In the genomic region with DNA sequence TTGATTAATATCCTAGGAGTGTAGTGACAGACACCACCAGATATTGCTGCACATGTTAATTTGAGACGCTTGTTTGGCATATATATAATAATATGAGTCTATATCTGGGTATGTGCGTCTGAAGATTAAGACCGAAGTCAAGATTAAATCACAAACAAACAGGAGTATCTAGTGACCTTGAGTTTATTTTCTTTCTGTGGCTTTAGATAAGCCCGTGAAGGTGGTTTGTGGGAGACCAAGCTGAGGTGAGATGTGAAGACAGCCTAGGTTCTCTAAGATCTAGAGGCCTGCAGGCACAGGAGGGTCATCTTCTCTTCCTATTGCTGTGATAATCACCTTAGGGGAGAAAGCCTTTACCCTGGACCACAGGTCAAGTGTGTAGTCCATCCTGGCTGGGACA, we compare ENCODE assay signal across 30 mouse cellular contexts. TPM values are rescaled to one million over a fixed set of nuclear protein-coding genes. Genes with fewer than 3 reads are reported as not detected.
A peak's percentile ranks its signal among the peaks of the same experiment; 100 is the strongest.
DNase-seq lines count a peak whose midpoint lies in the region; ATAC-seq and TF ChIP-seq lines count a peak whose summit lies in the region.
"Had no signal": no experiment of that assay in that cellular context is flagged by ENCODE, and none has a peak within 500 bp of the region (broad histone marks: within the 10 kb centered on the region; RNA-seq: fewer than 3 reads in every experiment).

No protein-coding gene starts in this region.

- peak overlapping the region; percentile 14; the same call in 1 of the 2 replicates for H3K4me2 ChIP-seq in heart, embryonic 11.5 days
- H3K4me2 ChIP-seq in liver, embryonic 14.5 days (ENCODE audit: low read depth) = peak overlapping the region; percentile 84
- no peak overlapping the region for H3K4me2 ChIP-seq in forebrain, embryonic 14.5 days (ENCODE audit: low read length)
- no peak overlapping the region for H3K4me2 ChIP-seq in hindbrain, embryonic 13.5 days
- H3K4me2 ChIP-seq: forebrain, embryonic 13.5 days; hindbrain, embryonic 15.5 days; limb, embryonic 12.5 days; midbrain, embryonic 15.5 days; neural tube, embryonic 15.5 days; stomach, embryonic 15.5 days had no signal

- H3K36me3 ChIP-seq in heart, embryonic 11.5 days (ENCODE audit: control insufficient read depth, insufficient read depth, low read length) = no peaks in the 10 kb centered on the region
- no peaks in the 10 kb centered on the region for H3K36me3 ChIP-seq in thymus, adult 2 months (ENCODE audit: control insufficient read depth, insufficient read depth, low read length)
- no peaks in the 10 kb centered on the region for H3K36me3 ChIP-seq in liver, embryonic 14.5 days (replicated peaks; ENCODE audit: control insufficient read depth, insufficient read depth, low read depth)
- no peaks in the 10 kb centered on the region for H3K36me3 ChIP-seq in forebrain, embryonic 14.5 days (ENCODE audit: control insufficient read depth, insufficient read depth, low read length)
- no peaks in the 10 kb centered on the region for H3K36me3 ChIP-seq in hindbrain, embryonic 13.5 days
- H3K36me3 ChIP-seq: hindbrain, embryonic 15.5 days; limb, embryonic 12.5 days; midbrain, embryonic 10.5 days; midbrain, embryonic 15.5 days; neural tube, embryonic 15.5 days; stomach, embryonic 15.5 days had no signal

- TF ChIP-seq POLR2A in thymus, adult 2 months (IDR thresholded peaks at IDR 0.05; ENCODE audit: control insufficient read depth, extremely low read depth, insufficient read depth, low read length, poor library complexity) = no peak

- H3K27ac ChIP-seq in heart, embryonic 11.5 days (ENCODE audit: low read depth, low read length) = no peak overlapping the region
- H3K27ac ChIP-seq in thymus, adult 2 months (ENCODE audit: control insufficient read depth, insufficient read depth, low read length) = 0 out of 2 replicates have a peak overlapping the region, but pooled peaks have one; percentile 0
- peak overlapping the region; percentile 55 for H3K27ac ChIP-seq in liver, embryonic 14.5 days
- no peak overlapping the region for H3K27ac ChIP-seq in forebrain, embryonic 14.5 days (ENCODE audit: low read depth, low read length)
- H3K27ac ChIP-seq in hindbrain, embryonic 13.5 days = no peak overlapping the region; the same call in 1 of the 2 replicates
- H3K27ac ChIP-seq: forebrain, embryonic 13.5 days; gastrocnemius, adult 2 months; hindbrain, embryonic 15.5 days; layer of hippocampus, adult 2 months; left cerebral cortex, adult 2 months; limb, embryonic 12.5 days; midbrain, embryonic 10.5 days; midbrain, embryonic 15.5 days; neural tube, embryonic 15.5 days; stomach, embryonic 15.5 days had no signal

- no peak overlapping the region for H3K9ac ChIP-seq in heart, embryonic 11.5 days (ENCODE audit: low read depth, low read length)
- peak overlapping the region; percentile 50 for H3K9ac ChIP-seq in liver, embryonic 14.5 days (replicated peaks)
- no peak overlapping the region for H3K9ac ChIP-seq in forebrain, embryonic 14.5 days (ENCODE audit: low read length)
- H3K9ac ChIP-seq in hindbrain, embryonic 13.5 days = no peak overlapping the region
- H3K9ac ChIP-seq: forebrain, embryonic 13.5 days; hindbrain, embryonic 15.5 days; limb, embryonic 12.5 days; midbrain, embryonic 15.5 days; neural tube, embryonic 15.5 days; stomach, embryonic 15.5 days had no signal

- 37% methylated on average over 4 of the region's 4 CpGs for WGBS in heart, embryonic 11.5 days (ENCODE audit: insufficient replicate concordance)
- WGBS in thymus, adult 2 months = 68% methylated on average over 4 of the region's 4 CpGs
- 7% methylated on average over 4 of the region's 4 CpGs for WGBS in liver, embryonic 14.5 days (ENCODE audit: insufficient replicate concordance)
- WGBS in forebrain, embryonic 14.5 days = 89% methylated on average over 4 of the region's 4 CpGs
- 86% methylated on average over 4 of the region's 4 CpGs for WGBS in hindbrain, embryonic 13.5 days

- no peaks in the 10 kb centered on the region for H3K27me3 ChIP-seq in heart, embryonic 11.5 days (ENCODE audit: control insufficient read depth, insufficient read depth, low read length)
- no peaks in the 10 kb centered on the region for H3K27me3 ChIP-seq in thymus, adult 2 months (ENCODE audit: control insufficient read depth, insufficient read depth, low read length)
- H3K27me3 ChIP-seq in liver, embryonic 14.5 days (ENCODE audit: control insufficient read depth, insufficient read depth, low read length) = no peaks in the 10 kb centered on the region
- no peaks in the 10 kb centered on the region for H3K27me3 ChIP-seq in forebrain, embryonic 14.5 days (replicated peaks; ENCODE audit: control insufficient read depth, insufficient read depth, low read length)
- H3K27me3 ChIP-seq in hindbrain, embryonic 13.5 days = no peaks in the 10 kb centered on the region
- H3K27me3 ChIP-seq: forebrain, embryonic 13.5 days; hindbrain, embryonic 15.5 days; limb, embryonic 12.5 days; midbrain, embryonic 15.5 days; neural tube, embryonic 15.5 days; Patski; stomach, embryonic 15.5 days had no signal

- ATAC-seq in heart, embryonic 11.5 days (replicated peaks; ENCODE audit: insufficient number of reproducible peaks, low FRiP score, low TSS enrichment) = no peak
- 0 out of 2 replicates have a peak, but pooled peaks have one; percentile 1 for ATAC-seq in liver, embryonic 14.5 days (ENCODE audit: insufficient read depth)
- no peak for ATAC-seq in forebrain, embryonic 14.5 days
- no peak for ATAC-seq in hindbrain, embryonic 13.5 days (ENCODE audit: low FRiP score)
- ATAC-seq: forebrain, embryonic 13.5 days; inflammation-experienced regulatory T-cells, adult 6 months; lung, postnatal 0 days; midbrain, embryonic 15.5 days; Patski had no signal

- no peaks in the 10 kb centered on the region for H3K9me3 ChIP-seq in heart, embryonic 11.5 days (replicated peaks; ENCODE audit: control insufficient read depth, low read length)
- no peaks in the 10 kb centered on the region for H3K9me3 ChIP-seq in liver, embryonic 14.5 days (ENCODE audit: control insufficient read depth, low read length)
- no peaks in the 10 kb centered on the region for H3K9me3 ChIP-seq in forebrain, embryonic 14.5 days (replicated peaks; ENCODE audit: control insufficient read depth, low read length)
- no peaks in the 10 kb centered on the region for H3K9me3 ChIP-seq in hindbrain, embryonic 13.5 days
- H3K9me3 ChIP-seq: forebrain, embryonic 13.5 days; hindbrain, embryonic 15.5 days; limb, embryonic 12.5 days; midbrain, embryonic 10.5 days; midbrain, embryonic 15.5 days; neural tube, embryonic 15.5 days; stomach, embryonic 15.5 days had no signal

- TF ChIP-seq EP300 in liver, embryonic 14.5 days (IDR thresholded peaks at IDR 0.05; ENCODE audit: low read depth) = peak; percentile 65

- DNase-seq in heart, adult 18-20 months = no peak
- DNase-seq in thymus, adult 2 months = no peak
- DNase-seq in thymus, adult 18-20 months = no peak
- DNase-seq in liver, embryonic 14.5 days (ENCODE audit: low read depth in 3 of 3, low spot score in 3 of 3) = peak in 1 of 3 experiments; percentile 38
- DNase-seq in forebrain, embryonic 14.5 days (ENCODE audit: low spot score) = no peak
- no peak for DNase-seq in adrenal gland, postnatal 10 days
- DNase-seq: adrenal gland, postnatal 36 days; cerebellum, adult 18-20 months; cerebellum, postnatal 10 days; gastrocnemius, adult 2 months; kidney, adult 11 months; kidney, postnatal 25 days; lung, adult 18-20 months; lung, postnatal 4 days; right cerebral cortex, postnatal 25 days; thymus, postnatal 25 days had no signal

- no peak for TF ChIP-seq CTCF in thymus, adult 2 months (IDR thresholded peaks at IDR 0.05; ENCODE audit: borderline replicate concordance, control insufficient read depth, extremely low read depth, insufficient read depth, low read length, poor library complexity)
- TF ChIP-seq CTCF in liver, embryonic 14.5 days (IDR thresholded peaks at IDR 0.05; ENCODE audit: low read depth) = no peak

- no peak overlapping the region for H3K4me3 ChIP-seq in heart, embryonic 11.5 days (ENCODE audit: low read depth, low read length)
- no peak overlapping the region for H3K4me3 ChIP-seq in thymus, adult 2 months (ENCODE audit: control insufficient read depth, insufficient read depth, low read length)
- no peak overlapping the region; a peak in 1 of 4 replicates for H3K4me3 ChIP-seq in liver, embryonic 14.5 days (ENCODE audit: insufficient read depth in 1 of 2, low read depth in 2 of 2, low read length in 2 of 2)
- no peak overlapping the region for H3K4me3 ChIP-seq in forebrain, embryonic 14.5 days (ENCODE audit: low read depth, low read length)
- no peak overlapping the region for H3K4me3 ChIP-seq in hindbrain, embryonic 13.5 days
- H3K4me3 ChIP-seq: forebrain, embryonic 13.5 days; gastrocnemius, adult 2 months; hindbrain, embryonic 15.5 days; layer of hippocampus, adult 2 months; left cerebral cortex, adult 2 months; limb, embryonic 12.5 days; midbrain, embryonic 10.5 days; midbrain, embryonic 15.5 days; neural tube, embryonic 15.5 days; stomach, embryonic 15.5 days had no signal

- peaks cover 55% of the 10 kb centered on the region for H3K4me1 ChIP-seq in heart, embryonic 11.5 days (ENCODE audit: control insufficient read depth, insufficient read depth, low read length)
- peaks cover 61% of the 10 kb centered on the region for H3K4me1 ChIP-seq in thymus, adult 2 months (replicated peaks; ENCODE audit: control insufficient read depth, insufficient read depth, low read length)
- peaks cover 79 to 88% of the 10 kb centered on the region in 2 experiments for H3K4me1 ChIP-seq in liver, embryonic 14.5 days (replicated peaks; ENCODE audit: control insufficient read depth in 2 of 2, insufficient read depth in 2 of 2, low read length in 1 of 2)
- H3K4me1 ChIP-seq in forebrain, embryonic 14.5 days (ENCODE audit: control insufficient read depth, insufficient read depth, low read length) = peaks cover 23% of the 10 kb centered on the region
- peaks cover 67% of the 10 kb centered on the region for H3K4me1 ChIP-seq in hindbrain, embryonic 13.5 days (replicated peaks)

RNA-seq across cellular contexts. Expression of a gene that starts 8.6 kb away (rescaled TPM):
- polyA plus RNA-seq in heart, embryonic 11.5 days (2014; fragmentation: Nextera tagmentation; extraction: Ambion mirVana) = 11.2 and 13.1 TPM in 2 replicates
- total RNA-seq in heart, adult 18-20 months (2021) = 10 to 100 TPM; 28.3 to 31.8 TPM
- polyA plus RNA-seq in thymus, adult 2 months (2012; rRNA removed) = 40.2 and 45.4 TPM in 2 replicates
- polyA plus RNA-seq in liver, embryonic 14.5 days (2012; rRNA removed) = 4.0 and 5.4 TPM in 2 replicates
- 4.2 and 5.8 TPM in 2 replicates for polyA plus RNA-seq in liver, embryonic 14.5 days (2014; fragmentation: Nextera tagmentation; extraction: Ambion mirVana)
- 17.2 and 25.0 TPM in 2 replicates for polyA plus RNA-seq in forebrain, embryonic 14.5 days (2014; fragmentation: Nextera tagmentation; extraction: Ambion mirVana)
- 10 to 100 TPM; 21.6 to 23.6 TPM for total RNA-seq in adrenal gland, postnatal 10 days (2021)
- polyA plus RNA-seq in hindbrain, embryonic 13.5 days (2015; fragmentation: Nextera tagmentation; extraction: Ambion mirVana) = 26.1 and 26.6 TPM in 2 replicates

Comparison
In these comparisons a context has a peak if more than half of its experiments do, and no peak if none do; other contexts are left out.
1. H3K27ac ChIP-seq: peak in thymus, adult 2 months (single experiment) and liver, embryonic 14.5 days (single experiment); none in heart, embryonic 11.5 days (single experiment), forebrain, embryonic 14.5 days (single experiment) and hindbrain, embryonic 13.5 days (single experiment).
2. H3K4me2 ChIP-seq: peak in heart, embryonic 11.5 days (single experiment) and liver, embryonic 14.5 days (single experiment); none in forebrain, embryonic 14.5 days (single experiment) and hindbrain, embryonic 13.5 days (single experiment).